Mouse (Mus musculus): ENCODE results near the gene Ctso.

DNA sequence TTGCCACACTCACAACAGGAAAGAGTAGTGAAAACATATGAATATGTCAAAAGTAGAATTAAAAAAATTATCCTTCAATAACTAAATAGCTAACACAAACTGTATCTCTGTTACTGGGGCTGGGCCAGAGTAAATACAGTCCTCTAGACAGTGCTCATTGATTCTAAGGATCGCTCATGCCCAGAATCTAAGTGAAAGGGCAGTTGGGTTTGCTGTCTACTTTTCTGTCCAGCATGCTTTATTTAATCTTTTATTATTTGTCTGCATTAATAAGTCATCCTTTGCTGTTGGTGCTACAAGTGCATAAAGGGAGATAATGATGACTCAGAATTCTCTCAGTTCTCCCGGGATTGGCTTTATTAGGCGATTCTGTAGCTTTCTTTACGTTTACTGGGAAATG lies 63.0 kb downstream of the Ctso start:
- TF ChIP-seq CTCF (IDR thresholded peaks at IDR 0.05) (no peak), POLR2A (IDR thresholded peaks at IDR 0.05; ENCODE audit: insufficient read depth, low read depth, low read length) (no peak)
